Mouse (Mus musculus) cerebellum, adult 11-12 months (tissue): ENCODE measurements at regions not wholly inside any gene's neighbourhood (a gene's known extent, or its start where the extent isn't known, plus 50 kb on each side); places are given as distances from the start of the nearest gene placed in this dataset.

Source experiments
- DNase-seq: peaks from one replicate; pipeline ENCODE4 v3.0.0; 2022

- no peak for DNase-seq
These were observed 380.4 kb upstream of the Thbs1 start for GRCm38 (mm10) chr2:117731253-117731652.

GRCm38 (mm10) chr2:117742413-117742812 is 369.3 kb upstream of the Thbs1 start:
- DNase-seq, result no peak

DNA sequence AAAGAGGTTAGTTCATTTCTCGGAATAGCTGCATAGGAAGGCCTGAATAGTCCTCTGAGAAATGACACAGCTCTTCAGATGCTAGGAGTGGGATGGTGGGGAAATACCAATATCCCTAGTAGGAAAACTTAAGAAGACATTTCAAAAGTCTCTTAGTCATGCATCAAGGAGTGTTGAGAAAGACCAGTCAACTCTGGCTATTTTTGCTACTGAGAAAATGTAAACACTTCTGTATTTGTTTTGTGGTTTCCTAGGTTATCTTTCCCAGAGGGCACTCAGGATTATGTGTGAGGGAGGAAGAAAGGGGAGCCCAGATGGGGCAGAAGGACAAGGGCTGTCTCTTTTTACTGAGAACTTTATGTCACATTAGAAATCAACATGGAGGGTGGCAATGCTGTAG is 367.8 kb upstream of the Thbs1 start:
- DNase-seq, result no peak

- no peak for DNase-seq
These were observed 365.9 kb upstream of the Thbs1 start for GRCm38 (mm10) chr2:117745767-117746166.

- no peak for DNase-seq
These were observed 364.5 kb upstream of the Thbs1 start for GRCm38 (mm10) chr2:117747136-117747535.

DNA sequence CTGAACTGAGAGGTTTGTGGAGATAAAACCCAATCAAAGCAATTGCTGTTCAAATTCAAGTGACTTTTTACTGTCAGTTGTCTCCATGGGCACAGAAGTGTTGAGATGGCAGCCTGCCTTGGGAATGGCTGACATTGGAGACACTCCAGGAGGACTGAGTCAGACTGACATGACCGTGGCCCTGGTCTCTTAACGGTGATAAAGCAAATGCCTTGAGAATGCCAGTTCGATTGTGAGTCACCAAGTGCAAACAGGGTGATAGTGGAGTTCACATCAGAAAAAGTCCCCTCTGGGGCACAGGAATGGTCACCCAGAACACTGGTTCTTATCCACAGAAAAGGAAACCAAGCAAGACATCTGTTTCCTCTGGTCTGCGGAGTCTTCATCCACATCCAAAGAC is 362.8 kb upstream of the Thbs1 start:
- DNase-seq, result no peak

DNA sequence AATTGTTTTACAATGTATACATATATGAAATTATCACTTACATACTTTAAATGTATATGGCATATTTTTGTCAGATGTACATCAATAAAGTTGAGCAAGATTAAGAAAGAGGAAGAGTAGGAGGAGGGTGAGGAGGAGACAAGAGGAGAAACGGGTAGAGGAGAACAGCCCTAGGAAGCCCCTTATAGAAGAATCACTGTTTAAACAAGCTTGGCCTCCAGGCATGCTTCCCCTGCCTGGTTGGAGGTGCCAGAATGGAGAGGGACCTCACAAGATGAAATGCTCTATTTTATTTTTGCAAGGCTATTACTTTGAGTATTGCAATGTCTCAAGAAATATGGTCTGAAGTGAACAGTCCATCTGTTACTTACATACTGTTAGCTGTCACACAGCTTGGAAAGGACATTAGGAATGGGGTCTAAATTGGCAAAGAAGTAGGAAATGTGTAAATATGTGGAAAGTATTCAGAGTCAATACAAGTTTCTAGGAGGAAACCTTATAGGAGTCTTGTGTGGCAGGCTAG is 352.1 kb upstream of the Thbs1 start:
- no peak for DNase-seq

DNA sequence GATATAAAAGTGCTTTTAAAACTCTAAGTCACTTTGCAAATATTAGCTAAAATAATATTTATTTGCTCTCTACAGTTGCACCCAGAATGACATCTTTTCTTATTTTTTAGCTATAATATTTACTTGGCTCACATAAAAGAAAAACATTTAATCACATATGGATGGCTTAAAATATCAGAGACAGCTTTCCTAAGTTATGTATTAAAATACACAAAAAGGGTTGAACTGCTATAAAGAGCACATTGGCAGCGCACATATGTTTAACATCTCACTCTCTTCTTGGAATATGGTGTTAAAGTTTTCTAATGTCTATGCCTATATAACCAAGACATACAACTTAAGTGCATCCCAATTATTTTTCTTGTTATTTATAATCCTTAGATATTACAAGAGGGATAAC is 348.0 kb upstream of the Thbs1 start:
- no peak for DNase-seq

- no peak for DNase-seq
These were observed 346.1 kb upstream of the Thbs1 start for GRCm38 (mm10) chr2:117765572-117765971.

GRCm38 (mm10) chr2:117766450-117766849 is 345.2 kb upstream of the Thbs1 start:
- no peak for DNase-seq

DNA sequence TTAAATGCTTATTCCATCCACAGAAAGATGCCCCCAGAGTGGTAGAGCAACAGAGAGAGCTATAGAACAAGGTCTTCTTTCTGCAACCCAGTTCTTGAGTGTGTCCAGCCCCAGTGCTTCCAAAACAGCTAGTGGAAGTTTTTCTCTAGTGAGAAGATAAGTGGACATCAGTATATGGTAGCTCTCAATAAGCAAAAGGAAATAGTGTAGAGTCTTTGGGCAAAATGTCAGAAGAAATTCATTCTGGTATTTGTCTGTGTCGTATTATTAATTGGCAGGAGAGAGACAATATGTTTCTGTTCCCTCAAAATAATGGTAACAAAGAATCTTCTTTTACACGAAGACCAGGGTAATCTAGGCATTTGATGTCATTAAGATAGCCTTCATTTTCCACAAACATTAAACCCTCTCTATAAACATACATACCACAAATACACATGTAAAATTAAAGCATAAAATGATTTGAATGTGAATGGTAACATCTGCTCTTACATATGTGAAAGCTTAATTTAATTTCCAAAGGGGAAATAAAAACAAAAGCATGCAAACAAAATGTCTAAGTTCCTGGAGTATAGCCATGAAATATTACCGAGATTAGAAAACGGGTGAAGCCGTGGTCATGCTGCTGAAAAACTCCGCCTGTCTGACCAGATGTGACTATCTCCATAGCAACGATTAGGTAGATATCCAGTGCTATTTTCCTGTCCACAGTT is 342.1 kb upstream of the Thbs1 start:
- no peak for DNase-seq

DNA sequence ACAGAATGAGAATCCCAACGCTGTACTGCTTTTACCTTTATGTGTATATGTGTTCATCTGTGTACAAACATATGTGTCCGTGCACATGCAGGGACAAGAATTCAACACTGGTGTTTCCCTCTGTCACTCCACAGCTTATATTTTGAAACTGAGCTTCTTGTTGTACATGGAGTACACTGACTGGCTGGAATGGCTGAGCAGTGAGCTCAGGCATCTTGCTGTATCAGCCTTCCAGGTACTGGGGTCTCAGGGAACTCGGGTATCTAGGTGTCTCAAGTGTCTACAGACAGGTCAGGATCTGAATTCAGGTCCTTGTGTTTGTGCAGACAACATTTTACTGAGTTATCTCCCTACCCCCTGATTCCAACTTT is 341.6 kb upstream of the Thbs1 start:
- no peak for DNase-seq

DNA sequence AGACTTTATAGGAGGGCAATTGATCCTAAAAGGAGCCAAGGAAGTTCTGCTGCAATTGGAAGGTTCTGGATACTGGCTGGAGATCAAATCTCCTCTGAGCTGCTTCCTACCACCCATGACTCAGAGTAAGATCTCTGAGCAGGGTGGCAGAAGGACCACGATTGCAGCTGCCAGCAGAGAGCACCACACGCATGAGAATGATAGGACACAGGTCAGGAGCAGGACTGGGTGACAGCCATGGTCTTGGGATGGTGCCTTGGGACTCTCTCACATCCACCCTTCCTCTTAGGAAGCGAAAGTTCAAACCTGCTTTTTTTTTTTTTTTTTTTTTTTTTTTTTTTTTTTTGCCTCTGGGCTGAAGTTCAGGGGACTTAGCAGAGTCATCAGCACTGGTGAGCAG is 331.4 kb upstream of the Thbs1 start:
- no peak for DNase-seq

GRCm38 (mm10) chr2:117780816-117781215 is 330.9 kb upstream of the Thbs1 start:
- DNase-seq, result no peak

DNA sequence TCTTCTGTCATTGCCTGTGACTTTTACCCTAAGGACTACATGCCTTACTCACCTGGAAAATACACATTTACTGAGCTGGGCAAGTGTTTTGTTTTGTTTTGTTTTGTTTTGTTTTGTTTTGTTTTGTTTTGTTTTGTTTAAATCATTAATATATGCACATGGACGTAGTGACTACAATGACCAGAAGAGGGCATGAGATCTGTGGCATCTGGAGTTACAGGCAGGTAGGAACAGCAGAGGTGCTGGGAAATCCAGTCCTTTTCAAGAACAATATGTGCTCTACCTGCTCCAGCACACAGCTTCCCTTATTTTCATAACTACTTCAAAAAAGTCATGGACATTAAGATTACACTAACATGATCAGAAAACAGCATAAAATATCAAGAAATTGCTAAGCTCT is 324.4 kb upstream of the Thbs1 start:
- no peak for DNase-seq

- DNase-seq, result no peak
These were observed 317.4 kb upstream of the Thbs1 start for GRCm38 (mm10) chr2:117794285-117794684.

- no peak for DNase-seq
These were observed 309.6 kb upstream of the Thbs1 start for GRCm38 (mm10) chr2:117801946-117802600.

DNA sequence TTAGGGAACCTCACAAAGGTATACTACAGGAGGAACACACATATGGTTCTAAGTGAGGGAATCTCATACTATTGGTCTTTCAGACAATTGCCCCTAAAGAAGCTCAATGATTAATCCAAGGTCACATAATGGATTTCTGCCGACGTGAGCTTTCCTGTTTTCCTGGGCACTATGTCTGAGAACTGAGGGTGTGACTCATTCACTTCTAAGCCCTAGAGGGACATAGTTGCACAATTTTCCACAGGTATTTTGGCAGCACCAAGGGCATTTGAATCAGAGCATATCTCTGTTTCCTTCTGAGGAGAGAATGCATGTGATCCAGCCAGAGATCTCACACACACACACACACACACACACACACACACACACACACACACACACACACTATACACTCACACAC is 309.0 kb upstream of the Thbs1 start:
- DNase-seq, result no peak

GRCm38 (mm10) chr2:117804686-117805085 is 307.0 kb upstream of the Thbs1 start:
- no peak for DNase-seq

- DNase-seq, result no peak
These were observed 304.6 kb upstream of the Thbs1 start for GRCm38 (mm10) chr2:117807121-117807520.

- DNase-seq, result no peak
These were observed 300.2 kb upstream of the Thbs1 start for GRCm38 (mm10) chr2:117811506-117811905.

- no peak for DNase-seq
These were observed 299.7 kb upstream of the Thbs1 start for GRCm38 (mm10) chr2:117811931-117812330.

DNA sequence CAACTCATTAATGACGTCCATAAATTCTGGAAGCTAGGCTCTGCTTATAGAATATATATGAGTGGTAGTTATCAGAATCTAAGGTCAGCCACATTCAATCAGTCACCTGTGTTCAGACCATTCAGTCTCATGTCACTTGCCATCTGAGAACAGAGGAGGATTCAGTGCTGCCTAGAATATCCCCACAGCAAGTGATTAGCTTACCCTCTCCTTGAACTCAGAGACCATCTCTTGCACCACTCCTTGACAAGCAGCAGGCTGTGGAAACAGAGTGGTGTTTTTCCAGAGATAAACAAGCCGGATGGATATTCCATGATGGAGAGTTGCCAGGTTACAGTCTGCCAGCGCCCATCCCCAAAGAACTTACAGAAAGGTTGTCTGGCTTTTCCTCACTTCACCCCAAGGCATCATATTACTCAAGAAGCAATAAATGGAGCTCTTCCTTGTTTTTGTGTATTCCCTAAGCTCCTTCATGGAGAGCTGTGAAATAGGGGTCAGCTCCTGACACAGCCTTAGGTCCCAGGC is 291.9 kb upstream of the Thbs1 start:
- no peak for DNase-seq

- no peak for DNase-seq
These were observed 291.0 kb upstream of the Thbs1 start for GRCm38 (mm10) chr2:117820708-117821107.
